Mouse (Mus musculus) thymus, postnatal 0 days (tissue): ENCODE measurements around the gene Fxyd7. TPM values are rescaled to one million over a fixed set of nuclear protein-coding genes. Genes with fewer than 3 reads are reported as not detected.
A peak's percentile ranks its signal among the peaks of the same experiment; 100 is the strongest.

Experiments used
- DNase-seq: peaks from one replicate; pipeline ENCODE4 v3.0.0-alpha.2; 2015; ENCODE audit warnings: low spot score
- microRNA-seq: library from miRNA; unstranded; fragments of <30 nt; microRNA quantifications from one replicate; pipeline ENCODE4, GENCODE M21; 2016; ENCODE audit warnings: borderline number of aligned reads
- polyA plus RNA-seq: library from polyadenylated mRNA; unstranded; fragments of >200 nt; fragmentation: Nextera tagmentation; extraction: Ambion mirVana; gene quantifications from 2 replicates; pipeline ENCODE4 v1.2.1, GENCODE M21; 2015

Gene Fxyd7
- polyA plus RNA-seq, 1 experiment from 2014 or later = 0.48 TPM

DNA sequence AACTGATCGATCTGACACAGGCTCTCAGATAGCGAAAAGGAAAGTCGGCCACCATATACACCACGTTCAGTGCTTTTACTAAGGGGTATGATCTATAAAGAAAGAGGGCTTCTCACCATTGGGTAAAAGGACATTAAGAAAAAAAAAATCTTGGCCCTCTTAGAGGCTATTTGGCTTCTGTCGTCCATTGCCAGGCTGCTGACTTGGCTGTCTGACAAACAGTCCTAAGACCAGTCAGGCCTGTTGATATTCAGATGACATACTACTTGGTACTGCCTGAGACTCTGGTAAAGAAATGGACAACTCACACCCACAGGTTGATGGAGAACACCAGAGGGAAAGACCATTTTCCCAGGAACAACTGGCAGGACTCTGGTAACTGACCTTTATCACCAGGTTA is 38.3 kb downstream of the Fxyd7 start:
- DNase-seq = no peak

GRCm38 (mm10) chr7:31008889-31009288 is 42.4 kb downstream of the Fxyd7 start:
- DNase-seq = no peak

DNA sequence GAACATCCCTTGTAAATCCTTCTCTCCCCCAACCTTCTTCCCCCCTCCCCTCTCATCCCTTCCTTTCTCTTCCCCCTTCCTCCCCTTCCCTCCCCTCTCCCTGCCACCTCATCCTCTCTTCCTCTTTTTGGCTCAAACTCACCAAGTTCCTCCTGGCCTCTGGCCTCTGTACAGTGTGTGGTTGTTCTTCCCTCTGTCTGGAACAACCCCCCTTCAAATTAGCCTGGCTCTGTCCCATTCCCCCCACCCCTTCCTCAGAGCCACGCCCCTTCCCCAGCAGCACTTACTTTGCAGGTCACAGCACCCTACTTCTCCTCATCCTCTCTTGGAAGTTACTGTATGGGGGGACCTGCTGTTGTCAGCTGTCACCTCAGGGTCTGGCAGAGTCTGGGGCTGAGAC is 43.1 kb downstream of the Fxyd7 start:
- DNase-seq = no peak

GRCm38 (mm10) chr7:31007775-31008174 is 43.5 kb downstream of the Fxyd7 start:
- no peak for DNase-seq

DNA sequence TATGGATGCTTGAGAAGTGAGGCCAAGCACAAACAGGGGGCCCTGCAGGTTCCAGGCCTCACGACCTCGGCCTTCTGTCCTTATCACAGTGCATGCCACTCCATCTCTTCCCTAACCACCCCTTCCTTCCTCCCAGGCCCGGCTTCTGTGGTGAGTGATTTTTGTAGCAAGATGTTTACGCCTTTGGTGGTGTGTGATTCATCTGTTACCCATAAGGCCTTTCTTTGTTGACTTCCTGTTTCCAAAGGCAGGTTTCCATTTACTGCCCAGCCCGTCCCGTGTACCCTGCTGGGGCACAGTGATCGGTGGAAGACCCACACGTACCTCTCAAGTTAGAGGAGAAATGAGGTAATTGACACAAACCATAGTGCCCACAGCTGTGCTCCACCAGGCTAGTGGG is 48.6 kb downstream of the Fxyd7 start:
- peak; percentile 56 for DNase-seq

GRCm38 (mm10) chr7:31000505-31001020 is 50.7 kb downstream of the Fxyd7 start:
- peak; percentile 22 for DNase-seq

DNA sequence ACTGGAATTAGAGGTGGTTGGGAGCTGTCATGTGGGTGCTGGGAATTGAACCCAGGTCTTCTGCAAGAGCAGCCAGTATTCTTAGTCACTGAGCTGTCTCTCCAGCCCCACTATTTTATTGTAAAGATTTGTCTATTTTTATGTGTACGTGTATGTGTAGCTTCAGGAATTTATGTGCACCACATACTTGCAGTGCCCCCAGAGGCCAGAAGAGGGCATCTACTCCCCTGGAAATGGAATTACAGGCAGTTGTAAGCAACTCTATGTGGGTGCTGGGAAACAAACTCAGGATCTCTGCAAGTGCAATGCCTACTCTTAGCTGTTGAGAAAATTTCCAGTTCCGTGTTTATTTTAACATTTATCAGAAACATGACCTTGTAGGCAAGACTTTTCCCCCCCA is 54.8 kb downstream of the Fxyd7 start:
- DNase-seq = no peak

- DNase-seq = no peak
These were observed 57.3 kb downstream of the Fxyd7 start for GRCm38 (mm10) chr7:30993986-30994385.

Small RNAs within 50 kb of the gene (microRNA-seq; reads per million reads assigned to microRNA genes)
- gene Mir7050 = not detected

Other genes starting within 250 kb of the Fxyd7 start
- gene Ffar2, start 227.7 kb downstream of the Fxyd7 start, polyA plus RNA-seq = 0.95 and 1.5 TPM in 2 replicates
- gene Ffar3, start 195.3 kb downstream of the Fxyd7 start, polyA plus RNA-seq = 0.10 TPM in 1 of 2 replicates, not detected in the other
- not detected in 2 replicates for gene Ffar1, start 189.9 kb downstream of the Fxyd7 start, polyA plus RNA-seq
- gene Cd22, start 171.1 kb downstream of the Fxyd7 start, polyA plus RNA-seq = 0.40 and 0.99 TPM in 2 replicates
- gene Mag, start 136.6 kb downstream of the Fxyd7 start, polyA plus RNA-seq = 0.42 and 0.46 TPM in 2 replicates
- 2.1 TPM in 2 replicates for gene Hamp2, start 126.8 kb downstream of the Fxyd7 start, polyA plus RNA-seq
- 2.4 and 2.9 TPM in 2 replicates for gene Hamp, start 107.4 kb downstream of the Fxyd7 start, polyA plus RNA-seq
- gene Usf2, start 94.7 kb downstream of the Fxyd7 start, polyA plus RNA-seq = 20.7 and 23.6 TPM in 2 replicates
- 12.7 and 13.8 TPM in 2 replicates for gene Lsr, start 78.0 kb downstream of the Fxyd7 start, polyA plus RNA-seq
- 1.3 and 1.6 TPM in 2 replicates for gene Fam187b, start 77.7 kb downstream of the Fxyd7 start, polyA plus RNA-seq
- 113 and 125 TPM in 2 replicates for gene Fxyd5, start 9.0 kb downstream of the Fxyd7 start, polyA plus RNA-seq
- gene Fxyd1, start 5.7 kb upstream of the Fxyd7 start, polyA plus RNA-seq = 12.2 and 19.1 TPM in 2 replicates
- gene Lgi4, start 7.9 kb upstream of the Fxyd7 start, polyA plus RNA-seq = 0.04 and 0.14 TPM in 2 replicates
- 78.3 and 79.5 TPM in 2 replicates for gene Fxyd3, start 25.2 kb upstream of the Fxyd7 start, polyA plus RNA-seq
- gene Hpn, start 63.8 kb upstream of the Fxyd7 start, polyA plus RNA-seq = 2.0 and 2.6 TPM in 2 replicates
- gene Scn1b, start 75.5 kb upstream of the Fxyd7 start, polyA plus RNA-seq = 2.8 and 2.9 TPM in 2 replicates
- 76.8 and 79.0 TPM in 2 replicates for gene Gramd1a, start 104.4 kb upstream of the Fxyd7 start, polyA plus RNA-seq
- not detected in 2 replicates for gene Scgb2b2, start 239.0 kb upstream of the Fxyd7 start, polyA plus RNA-seq
- not detected in 2 replicates for gene Scgb1b2, start 240.4 kb upstream of the Fxyd7 start, polyA plus RNA-seq